Mouse (Mus musculus) T-helper 17 cell (primary cell): ENCODE measurements around the gene Il9r.
"Not testable (repeated sequence)": the region's sequence is repeated elsewhere in the genome, so short reads cannot be mapped to it uniquely, and the experiment has no call there.

Experiments
- in situ Hi-C, 2 experiments: fragments of 300-600 bp; cut with MboI, MseI; formaldehyde crosslinking; loops; 1 replicate in 1 of 2; 2 replicates in 1 of 2; pipeline ENCODE4 v1.15.1; 2025; ENCODE audit warnings: high pct_unique_total_duplicates in 2 of 2

Il9r gene

DNA sequence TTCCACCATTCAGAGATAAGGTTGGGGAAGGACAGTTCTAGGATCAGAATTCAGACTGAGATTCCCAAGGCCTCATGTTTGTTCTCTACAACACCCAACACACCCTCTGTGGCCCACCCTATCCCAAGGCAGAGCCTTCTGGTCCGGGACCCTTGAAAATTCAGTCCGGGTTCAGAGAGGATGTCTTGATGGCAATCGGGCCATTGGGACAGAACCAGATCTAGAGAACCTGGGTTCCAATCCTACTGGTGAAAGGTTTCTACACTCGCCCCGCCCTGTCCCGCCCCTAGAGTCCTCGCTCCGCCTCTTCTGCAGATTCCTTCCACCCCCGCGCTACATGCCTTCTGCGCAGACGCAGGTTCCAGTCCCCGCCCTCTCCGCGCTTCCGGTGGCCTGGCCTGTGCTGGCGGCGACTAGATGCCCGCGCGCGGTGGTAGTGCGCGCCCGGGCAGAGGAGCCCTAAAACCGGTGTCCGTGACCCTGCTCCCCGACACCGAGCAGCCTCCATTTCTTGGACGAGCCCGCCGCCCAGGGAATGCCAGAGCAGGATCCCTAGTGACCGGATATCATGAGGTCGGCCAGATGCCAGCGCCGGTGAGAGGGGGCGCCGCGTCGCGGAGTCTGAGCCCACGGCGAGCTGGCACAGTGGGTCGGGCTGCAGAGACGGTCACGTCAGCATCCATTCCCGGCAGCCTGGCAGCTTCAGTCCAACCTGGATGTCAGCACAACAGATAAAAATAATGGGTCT, 26.2 kb upstream of the Il9r start, which contains the start of gene Mpg:
TSS of gene Mpg (plus strand) at position 382 of the 748 bp plus-strand sequence.
- in situ Hi-C loops: no loop called here

DNA sequence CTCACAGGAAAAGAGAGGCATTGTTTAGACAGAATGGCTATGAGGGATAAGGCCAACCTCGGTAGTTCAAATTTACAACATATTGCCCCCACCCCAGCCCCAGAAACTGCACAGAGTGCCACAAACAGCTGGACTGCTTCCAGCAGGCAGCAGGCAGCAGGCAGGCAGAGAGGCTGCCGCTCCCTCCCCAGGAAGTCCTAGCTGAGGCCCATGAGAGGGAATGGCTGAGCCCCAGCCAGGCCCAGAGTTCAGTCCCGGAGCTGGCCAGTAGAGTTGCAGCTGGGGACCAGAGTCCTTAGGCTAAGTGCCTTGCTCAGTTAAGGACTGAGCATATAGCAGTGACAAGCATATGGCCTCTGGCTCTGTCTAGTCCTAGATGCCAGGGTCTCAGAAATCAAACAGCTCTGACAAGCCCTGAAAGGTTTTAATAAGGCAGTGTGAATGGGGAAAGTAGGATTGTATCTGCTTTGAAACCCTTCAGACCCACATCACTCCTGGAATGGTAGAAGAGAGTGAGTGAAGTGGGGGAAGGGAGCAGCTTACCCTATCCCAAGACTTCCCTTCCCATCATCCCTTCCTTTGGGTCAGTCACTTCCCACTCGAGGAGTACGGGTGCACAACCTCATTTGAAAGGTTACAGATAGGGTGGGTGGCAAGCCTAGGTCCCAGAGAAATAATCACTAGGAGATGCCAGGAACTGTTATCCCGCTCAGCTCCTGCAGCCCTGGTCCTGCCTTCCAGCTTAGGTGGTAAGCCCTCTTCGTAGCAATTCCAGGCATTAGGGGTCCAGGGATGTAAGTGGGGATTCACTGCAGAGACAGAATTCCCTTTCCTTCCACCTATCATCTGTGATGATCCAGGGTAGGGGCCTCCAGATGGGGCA, 25.4 kb upstream of the Il9r start:
- in situ Hi-C loops: no loop called here

GRCm38 (mm10) chr11:32224468-32225139, 24.5 kb upstream of the Il9r start:
- in situ Hi-C loops: no loop called here

DNA sequence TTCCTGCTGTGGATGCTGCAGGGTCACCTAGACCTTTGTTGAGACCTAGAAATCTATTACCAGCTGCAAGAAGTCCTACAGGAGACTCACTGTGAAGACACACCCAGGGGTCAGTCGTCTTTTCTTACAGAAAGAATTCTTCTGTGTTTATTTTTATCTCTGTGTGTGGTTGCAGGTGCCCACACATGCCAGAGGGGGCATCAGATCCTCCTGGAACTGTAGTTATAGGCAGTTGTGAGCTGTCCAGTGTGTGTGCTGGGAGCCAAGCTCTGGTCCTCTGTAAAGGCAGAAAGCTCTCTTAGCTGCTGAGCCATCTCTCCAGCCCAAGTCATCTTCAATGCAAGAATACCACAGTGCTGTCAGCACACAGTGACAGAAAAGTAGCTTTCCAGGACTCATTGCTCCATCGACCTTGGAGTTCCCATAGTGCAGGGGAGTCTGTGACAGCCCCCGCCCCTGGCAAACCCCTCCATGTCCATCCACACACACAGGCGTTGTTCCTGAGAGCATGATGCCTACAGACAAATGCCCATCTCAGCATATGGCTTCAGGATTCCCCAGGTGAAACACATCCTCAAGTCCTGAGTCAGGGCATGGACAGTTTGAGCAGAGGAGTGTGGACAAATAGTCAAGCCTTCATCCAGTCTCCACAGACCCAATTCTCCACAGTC, 23.4 kb upstream of the Il9r start:
- in situ Hi-C loops: no loop called here

DNA sequence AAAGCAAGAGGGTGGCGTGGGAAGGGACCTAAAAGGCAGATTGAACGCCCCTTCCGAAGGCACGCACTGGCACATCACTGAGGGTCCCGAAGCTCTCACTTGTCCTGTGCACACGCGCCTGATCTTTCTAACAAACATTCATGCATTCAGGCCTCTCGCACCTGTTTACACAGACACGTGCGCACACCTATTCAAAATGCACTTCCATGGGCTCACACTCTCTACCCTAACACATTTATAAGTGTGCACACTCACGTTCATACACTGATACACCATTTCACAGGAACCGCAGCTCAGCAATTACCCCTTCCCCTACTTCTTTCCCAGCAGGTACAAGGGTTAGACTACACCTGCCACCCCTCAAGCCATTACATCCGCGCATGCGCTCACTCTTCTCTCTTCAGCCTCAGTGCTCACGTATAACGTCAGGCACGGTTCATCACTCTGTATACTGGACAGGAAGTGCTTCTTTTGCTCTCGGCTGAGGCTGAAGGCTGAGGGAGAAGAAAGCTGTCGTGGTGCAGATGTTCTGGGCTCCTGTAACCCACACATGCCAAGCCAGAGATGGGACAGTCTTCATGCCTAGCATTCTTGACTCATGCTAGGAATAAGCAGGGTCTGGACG, 22.6 kb upstream of the Il9r start:
- in situ Hi-C loops: no loop called here

- in situ Hi-C loops: no loop called here
These were observed 21.9 kb upstream of the Il9r start, which contains the start of gene Rhbdf1 for GRCm38 (mm10) chr11:32221951-32222409. Gene Rhbdf1, minus strand, starts transcription at chr11:32222300.

DNA sequence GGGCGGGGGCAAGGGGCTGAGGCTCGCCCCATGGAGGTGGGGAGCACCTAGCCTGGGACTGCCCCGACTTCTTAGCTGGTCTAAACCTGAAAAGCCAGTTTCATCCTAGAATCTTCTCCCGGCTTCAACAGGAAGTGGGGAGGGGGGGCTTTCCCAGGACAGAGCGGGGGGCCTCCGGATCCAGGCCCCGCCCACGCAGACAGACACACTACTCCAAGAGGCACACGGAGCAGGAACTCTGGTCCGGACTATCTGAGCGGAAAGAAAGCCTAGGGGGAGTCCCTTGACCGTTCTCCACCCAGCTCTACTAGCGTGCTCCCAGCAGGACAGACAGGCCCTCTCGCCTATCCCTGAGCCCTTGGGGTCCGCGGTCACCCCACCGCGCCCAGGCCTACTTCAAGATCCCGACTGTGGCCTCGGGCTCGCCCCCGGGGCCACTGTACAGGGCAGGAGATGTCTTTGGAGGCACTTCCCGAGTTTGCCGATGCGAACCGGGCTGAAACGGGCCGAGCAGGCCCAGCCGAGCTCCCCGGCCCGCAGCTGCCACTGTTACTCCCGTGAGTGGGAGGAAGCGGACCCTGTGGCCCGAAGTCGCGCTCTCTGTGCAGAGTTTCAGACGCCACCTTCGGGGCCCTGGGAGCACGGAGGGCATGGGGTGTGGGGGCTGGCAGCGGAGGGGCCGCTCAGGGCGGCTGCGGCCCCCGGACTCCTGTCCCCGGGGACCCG, 21.3 kb upstream of the Il9r start:
- in situ Hi-C loops: no loop called here

- in situ Hi-C loops: no loop called here
These were observed 20.6 kb upstream of the Il9r start for GRCm38 (mm10) chr11:32220607-32221224.

- in situ Hi-C loops: loop anchor here in 1 of 2 experiments (5.0 kb wide), 1 partner anchor 98 kb away; no protein-coding TSS in a partner anchor
These were observed 19.2 kb upstream of the Il9r start for GRCm38 (mm10) chr11:32219287-32219686.

- in situ Hi-C loops: loop anchor here in 1 of 2 experiments (5.0 kb wide), 1 partner anchor 99 kb away; no protein-coding TSS in a partner anchor
These were observed 18.5 kb upstream of the Il9r start for GRCm38 (mm10) chr11:32218501-32219050.

GRCm38 (mm10) chr11:32216851-32217250, 16.8 kb upstream of the Il9r start:
- in situ Hi-C loops: loop anchor here in 1 of 2 experiments (5.0 kb wide), 1 partner anchor 100 kb away; no protein-coding TSS in a partner anchor

DNA sequence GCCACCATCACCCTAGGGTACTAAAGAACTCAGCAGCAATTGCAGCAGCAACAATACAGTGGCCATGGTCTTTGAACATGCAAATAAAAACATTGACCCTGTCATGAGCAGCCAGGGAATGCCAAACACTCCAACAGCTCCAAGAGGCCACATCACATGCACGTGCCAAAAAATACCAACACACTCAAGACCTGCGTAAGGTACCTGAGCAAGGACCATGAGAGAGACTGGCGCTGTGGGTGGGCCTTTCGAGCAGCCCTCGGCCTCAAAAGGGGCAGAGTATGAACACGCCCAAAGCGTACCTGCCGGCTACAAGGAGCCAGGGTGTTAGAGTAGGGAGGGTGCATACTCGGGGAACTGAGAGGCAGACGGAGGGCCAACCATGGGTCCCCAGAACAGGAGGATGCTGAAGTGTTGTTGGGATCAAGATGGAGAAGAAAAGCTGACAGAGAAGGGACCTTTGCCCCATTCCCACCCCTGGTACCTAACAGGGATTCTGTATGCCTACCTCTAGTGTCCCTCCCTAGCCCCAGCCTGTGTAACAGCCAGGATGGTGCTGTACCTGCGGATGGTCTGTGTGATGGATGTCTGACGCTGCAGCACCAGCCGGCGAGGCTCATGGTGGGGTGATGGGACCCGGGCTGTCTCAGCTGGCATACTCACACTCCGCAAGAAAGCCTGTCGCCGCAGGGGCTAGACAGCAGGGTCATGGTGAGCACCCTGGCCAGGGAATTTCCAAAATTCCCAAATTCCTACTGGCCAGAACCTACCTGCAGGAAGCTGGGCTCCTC, 15.5 kb upstream of the Il9r start:
- in situ Hi-C loops: loop anchor here in 1 of 2 experiments (5.0 kb wide), 1 partner anchor 102 kb away; no protein-coding TSS in a partner anchor

GRCm38 (mm10) chr11:32210623-32211022, 10.5 kb upstream of the Il9r start:
- in situ Hi-C loops: no loop called here

- in situ Hi-C loops: no loop called here
These were observed 5.2 kb upstream of the Il9r start, which contains the start of gene Snrnp25 for GRCm38 (mm10) chr11:32205058-32205873. Gene Snrnp25, plus strand, starts transcription at chr11:32205415.

DNA sequence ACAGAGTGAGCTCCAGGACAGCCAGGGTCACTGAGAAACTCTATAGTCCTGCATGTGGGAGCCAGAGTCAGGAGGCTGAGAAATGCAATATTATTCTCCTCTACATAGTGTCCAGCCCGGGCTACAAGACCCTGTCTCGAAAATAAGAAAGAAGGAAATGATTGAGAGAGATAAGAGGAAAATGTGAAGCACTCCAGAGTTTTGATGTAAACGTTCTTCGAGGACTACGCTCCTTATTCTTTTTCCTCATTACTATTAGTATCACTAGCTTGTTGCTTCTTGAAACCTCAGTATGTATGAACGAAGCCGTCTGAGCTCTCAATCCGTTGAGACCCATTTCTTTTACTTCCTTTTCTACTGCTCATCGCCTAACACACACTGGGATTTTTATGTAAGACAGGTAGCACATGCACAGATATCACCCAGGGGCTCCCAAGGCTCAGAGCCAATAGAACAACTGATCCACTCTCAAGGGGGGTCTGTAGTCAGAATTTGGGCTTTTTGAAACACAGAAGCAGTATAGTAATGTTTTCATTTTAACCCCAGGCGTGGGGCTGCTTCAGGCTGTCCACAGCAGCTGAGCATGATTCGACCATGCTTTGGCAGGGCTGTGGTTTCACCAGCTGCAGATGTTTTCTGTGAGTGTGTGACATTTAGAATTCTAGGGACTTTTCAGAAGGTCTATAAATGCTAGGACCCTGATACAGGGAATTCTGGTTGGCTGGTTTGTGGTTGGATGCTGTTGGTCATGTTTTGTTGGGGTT, 2.0 kb upstream of the Il9r start:
- in situ Hi-C loops: no loop called here

- in situ Hi-C loops: not testable (repeated sequence)
These were observed 913 bp upstream of the Il9r start for GRCm38 (mm10) chr11:32200992-32201391.
